Mouse (Mus musculus) ES-Bruce4 (cell line): ENCODE measurements at regions not wholly inside any gene's neighbourhood (a gene's known extent, or its start where the extent isn't known, plus 50 kb on each side); places are given as distances from the start of the nearest gene placed in this dataset.

Experiments
- CTCF ChIP-seq: IDR thresholded peaks from one replicate; pipeline ENCODE4 v1.8.1; 2011; ENCODE audit warnings: low read depth, low read length
- EP300 ChIP-seq: IDR thresholded peaks from 2 replicates; pipeline ENCODE4 v1.6.1; 2011; ENCODE audit warnings: low read depth, low read length; ENCODE audit not compliant: insufficient read depth
- POLR2A ChIP-seq: IDR thresholded peaks from one replicate; pipeline ENCODE4 v1.8.1; 2011; ENCODE audit warnings: low read length; ENCODE audit not compliant: insufficient read depth

DNA sequence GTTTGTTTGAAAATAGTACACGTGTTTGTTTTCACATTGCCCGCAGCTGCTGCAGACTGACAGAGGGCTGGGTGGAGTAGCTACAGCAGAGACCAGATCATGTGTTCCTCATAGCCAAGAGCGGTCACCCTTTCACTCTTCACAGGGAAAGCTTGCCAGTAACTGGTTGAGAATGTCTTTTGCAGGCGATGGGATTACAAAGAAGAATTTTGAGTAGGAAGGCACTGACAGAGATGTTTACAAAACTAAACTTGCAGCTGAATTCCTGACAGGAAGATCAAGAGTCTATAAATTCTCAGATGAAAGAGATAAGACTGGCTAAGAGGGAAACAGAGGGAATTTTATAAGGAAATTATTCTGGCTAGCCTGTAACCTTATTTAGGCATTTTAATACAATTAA, 83.8 kb upstream of the A1bg start:
- TF ChIP-seq POLR2A (no peak), CTCF (no peak), EP300 (no peak)
